Mouse (Mus musculus): ENCODE data around the gene Mrpl49. TPM values are rescaled to one million over a fixed set of nuclear protein-coding genes. Genes with fewer than 3 reads are reported as not detected.

Mrpl49 gene
- polyA plus RNA-seq, 1 experiment, result 52.5 TPM

DNA sequence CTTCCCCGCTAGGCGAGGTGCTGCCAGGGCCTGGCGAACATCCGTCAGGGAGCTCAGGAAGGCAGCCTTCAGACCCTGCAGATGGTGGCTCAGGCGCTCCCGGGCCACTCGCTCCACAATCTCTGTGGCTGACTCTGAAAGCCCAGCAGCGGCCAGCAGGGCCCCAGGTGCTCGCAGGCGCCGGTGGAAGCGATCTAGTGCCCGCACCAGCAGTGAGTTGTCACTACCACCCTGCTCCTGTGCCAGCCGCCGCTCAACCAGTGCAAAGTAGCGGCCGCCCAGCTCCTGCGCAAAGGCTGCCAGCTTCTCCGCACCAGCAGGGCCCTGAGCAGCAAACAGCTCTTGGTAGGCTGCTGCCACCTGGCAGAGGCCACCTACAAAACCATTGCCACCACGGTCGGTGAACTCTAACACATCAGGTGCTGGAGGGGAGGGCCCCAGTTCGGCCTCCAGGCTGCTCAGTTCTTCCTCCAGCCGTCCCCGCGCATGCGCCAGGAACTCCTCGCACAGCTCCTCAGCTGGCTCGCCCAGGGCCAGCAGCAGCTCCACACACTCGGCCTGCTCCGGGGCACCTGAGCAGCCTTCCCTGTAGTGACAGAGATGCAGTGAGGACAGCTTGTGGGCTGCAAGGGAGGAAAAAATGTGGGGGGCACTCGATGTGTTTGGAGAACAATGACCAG is 13.1 kb upstream of the Mrpl49 start:
- H3K27ac ChIP-seq (ENCODE audit: control insufficient read depth, insufficient read depth, low read depth, low read length, poor library complexity), result peak overlapping the region; percentile 35; the same call in 1 of the 2 replicates
- TF ChIP-seq POLR2A (IDR thresholded peaks at IDR 0.05; ENCODE audit: borderline replicate concordance, control insufficient read depth, low read depth, low read length) (no peak), CTCF (IDR thresholded peaks at IDR 0.05; ENCODE audit: control insufficient read depth, insufficient read depth, low read length) (no peak)
- 87% methylated on average over 31 of the region's 31 CpGs for WGBS
- H3K4me1 ChIP-seq (ENCODE audit: control insufficient read depth, insufficient read depth, low read length), result peaks cover 6% of the 10 kb centered on the region
- no peak overlapping the region for H3K4me3 ChIP-seq (replicated peaks; ENCODE audit: control insufficient read depth, low read depth, low read length)

DNA sequence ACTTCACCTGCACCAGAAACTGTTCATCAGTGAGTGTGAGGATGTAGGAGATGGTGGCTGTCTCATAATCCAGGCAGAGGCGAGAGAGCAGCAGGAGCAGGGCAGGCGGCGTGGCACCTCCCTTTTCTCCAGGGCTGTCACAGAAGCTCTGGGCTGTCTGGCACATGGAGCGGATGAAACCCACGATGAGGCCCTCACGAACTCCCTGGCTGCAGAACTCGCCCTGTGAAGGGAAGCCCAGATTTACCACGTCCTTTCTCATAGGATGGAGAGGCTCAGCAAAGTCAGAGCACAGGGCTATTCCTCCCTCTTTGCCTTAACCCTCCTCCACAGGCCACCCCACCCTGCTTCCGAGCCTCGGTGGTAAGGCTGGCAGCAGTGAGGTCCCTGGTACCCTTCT is 12.3 kb upstream of the Mrpl49 start:
- Histone ChIP-seq H3K4me3 (replicated peaks; ENCODE audit: control insufficient read depth, low read depth, low read length) (no peak overlapping the region), H3K27ac (ENCODE audit: control insufficient read depth, insufficient read depth, low read depth, low read length, poor library complexity) (no peak overlapping the region), H3K4me1 (ENCODE audit: control insufficient read depth, insufficient read depth, low read length) (peaks cover 6% of the 10 kb centered on the region)
- no peak for TF ChIP-seq CTCF (IDR thresholded peaks at IDR 0.05; ENCODE audit: control insufficient read depth, insufficient read depth, low read length)
- no peak for TF ChIP-seq POLR2A (IDR thresholded peaks at IDR 0.05; ENCODE audit: borderline replicate concordance, control insufficient read depth, low read depth, low read length)
- 85% methylated on average over 10 of the region's 10 CpGs for WGBS

DNA sequence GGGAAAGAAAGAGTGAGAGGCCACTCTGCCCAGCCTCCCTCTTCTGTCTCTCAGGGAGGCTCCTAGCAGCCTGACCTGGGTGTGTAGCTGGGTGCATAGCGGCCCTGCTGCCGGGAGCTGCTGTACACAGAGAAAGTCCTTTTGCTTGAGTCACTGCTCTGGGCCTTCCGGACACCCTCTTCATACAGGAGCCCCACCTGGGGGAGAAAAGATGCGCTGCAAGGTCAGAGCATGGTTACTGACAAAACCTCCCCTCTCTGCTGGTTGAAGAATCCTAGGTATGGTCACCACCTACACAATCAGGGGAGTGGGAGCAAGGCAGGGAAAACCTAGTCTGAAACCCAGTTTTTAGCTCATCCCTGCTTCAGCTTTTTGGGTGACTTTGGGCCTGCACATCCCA is 11.4 kb upstream of the Mrpl49 start:
- Histone ChIP-seq H3K27ac (ENCODE audit: control insufficient read depth, insufficient read depth, low read depth, low read length, poor library complexity) (no peak overlapping the region), H3K4me1 (ENCODE audit: control insufficient read depth, insufficient read depth, low read length) (peaks cover 6% of the 10 kb centered on the region), H3K4me3 (replicated peaks; ENCODE audit: control insufficient read depth, low read depth, low read length) (no peak overlapping the region)
- TF ChIP-seq POLR2A (IDR thresholded peaks at IDR 0.05; ENCODE audit: borderline replicate concordance, control insufficient read depth, low read depth, low read length), result no peak
- TF ChIP-seq CTCF (IDR thresholded peaks at IDR 0.05; ENCODE audit: control insufficient read depth, insufficient read depth, low read length), result no peak
- WGBS, result 82% methylated on average over 4 of the region's 4 CpGs

DNA sequence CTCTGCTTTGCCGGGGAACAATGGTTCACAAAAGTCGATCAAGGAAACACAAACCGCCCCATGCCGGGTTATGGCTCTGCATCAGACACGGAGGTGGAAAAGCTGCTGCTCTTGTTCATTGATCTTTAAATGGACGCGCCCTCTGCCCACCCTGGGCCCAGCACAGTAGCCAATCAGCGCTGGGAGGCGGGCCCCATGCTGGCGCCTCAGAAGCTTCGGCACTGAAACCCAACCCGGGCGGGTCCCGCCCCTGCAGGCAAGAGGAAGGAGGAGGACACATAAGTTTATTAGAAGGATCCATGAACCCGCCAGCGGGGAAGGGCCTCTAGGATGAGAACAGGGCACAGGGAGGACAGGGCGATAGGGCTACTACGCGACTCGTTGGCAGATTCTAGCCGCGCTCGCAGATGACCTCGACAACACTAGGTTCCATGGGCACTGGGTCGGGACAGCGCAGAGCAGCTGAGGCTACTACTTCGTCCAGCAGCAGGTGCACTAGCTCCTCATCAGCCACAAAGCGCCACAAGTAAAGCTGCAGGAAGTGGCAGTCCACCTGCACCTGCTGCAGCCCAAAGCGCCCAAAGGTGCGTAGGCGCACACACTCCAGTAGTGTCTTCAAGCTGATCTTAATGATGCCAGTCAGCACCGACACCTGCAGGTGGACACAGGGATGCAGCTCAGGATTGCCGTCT is 10.3 kb upstream of the Mrpl49 start, which contains the start of gene Tm7sf2:
Gene Tm7sf2 (minus strand): TSS at position 650 of the 692 bp plus-strand sequence.
- peak within 1 kb of the TSS; percentile 56 for H3K4me3 ChIP-seq (replicated peaks; ENCODE audit: control insufficient read depth, low read depth, low read length)
- TF ChIP-seq CTCF (IDR thresholded peaks at IDR 0.05; ENCODE audit: control insufficient read depth, insufficient read depth, low read length) (0 out of 2 replicates have a peak, but pooled peaks have one; percentile 12), POLR2A (IDR thresholded peaks at IDR 0.05; ENCODE audit: borderline replicate concordance, control insufficient read depth, low read depth, low read length) (no peak)
- 14% methylated on average over 33 of the region's 33 CpGs for WGBS

DNA sequence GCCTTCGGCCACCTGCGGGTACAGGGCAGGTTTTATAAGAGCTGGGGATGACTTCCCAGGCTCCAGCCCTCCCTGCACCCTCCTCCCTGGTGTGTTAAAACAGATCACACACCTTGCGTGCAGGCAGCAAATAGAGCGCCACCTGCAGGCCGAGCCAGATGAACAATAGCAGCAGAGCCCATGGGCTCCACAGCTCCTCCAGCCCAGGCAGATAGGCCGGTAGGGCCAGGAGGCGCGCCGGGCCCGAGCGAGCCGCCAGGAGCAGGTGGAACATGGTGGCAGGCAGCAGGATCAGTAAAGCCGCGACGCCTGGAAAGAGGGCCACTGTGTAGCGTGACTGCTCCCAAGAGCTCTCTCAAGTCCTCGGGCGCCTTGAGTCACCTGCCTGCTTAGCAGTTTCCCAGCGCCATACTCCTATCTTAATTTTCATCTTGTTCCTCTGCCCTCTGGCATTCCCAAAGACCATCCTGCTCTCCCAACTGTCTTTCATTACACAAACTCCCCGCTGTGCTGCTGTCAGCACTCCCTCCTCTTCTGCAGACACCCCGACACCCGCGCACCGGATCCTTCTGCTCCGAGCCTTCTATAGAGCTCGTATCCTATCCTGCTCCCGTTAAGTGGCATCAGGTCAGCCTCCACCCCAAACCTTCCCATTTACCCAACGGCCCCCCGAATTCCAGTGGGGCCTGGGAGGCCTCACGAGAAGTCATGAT is 9.6 kb upstream of the Mrpl49 start:
- Histone ChIP-seq H3K4me3 (replicated peaks; ENCODE audit: control insufficient read depth, low read depth, low read length) (peak overlapping the region; percentile 56), H3K27ac (ENCODE audit: control insufficient read depth, insufficient read depth, low read depth, low read length, poor library complexity) (0 out of 2 replicates have a peak overlapping the region, but pooled peaks have one; percentile 6), H3K4me1 (ENCODE audit: control insufficient read depth, insufficient read depth, low read length) (peaks cover 6% of the 10 kb centered on the region)
- TF ChIP-seq POLR2A (IDR thresholded peaks at IDR 0.05; ENCODE audit: borderline replicate concordance, control insufficient read depth, low read depth, low read length), result no peak
- TF ChIP-seq CTCF (IDR thresholded peaks at IDR 0.05; ENCODE audit: control insufficient read depth, insufficient read depth, low read length), result peak; percentile 92
- 1% methylated on average over 30 of the region's 30 CpGs for WGBS

More for the DNA sequence above, 10.3 kb upstream of the Mrpl49 start, which contains the start of gene Tm7sf2:
- H3K27ac ChIP-seq (ENCODE audit: control insufficient read depth, insufficient read depth, low read depth, low read length, poor library complexity), result peak within 1 kb of the TSS; percentile 7; the same call in 1 of the 2 replicates
- peaks cover 4% of the 10 kb centered on the region for H3K4me1 ChIP-seq (ENCODE audit: control insufficient read depth, insufficient read depth, low read length)

DNA sequence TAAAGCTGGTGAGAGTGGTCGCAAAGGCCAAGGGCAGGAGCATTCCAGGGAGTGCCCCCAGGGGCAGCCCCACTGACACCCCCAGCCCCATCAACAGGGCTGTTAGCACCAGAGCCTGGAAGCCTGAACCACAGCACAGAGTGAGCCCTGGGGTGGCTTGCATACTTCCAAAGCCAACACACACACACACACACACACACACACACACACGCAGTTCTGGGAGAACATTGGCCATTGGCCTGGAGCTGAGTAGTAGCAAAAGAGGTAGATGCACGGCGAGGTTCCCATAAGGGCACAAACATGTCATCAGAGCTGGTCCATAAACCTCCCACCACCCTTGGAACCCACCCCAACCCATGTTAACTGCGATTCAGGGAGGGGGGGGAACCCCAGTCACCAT is 9.0 kb upstream of the Mrpl49 start:
- WGBS, result 44% methylated on average over 5 of the region's 5 CpGs
- Histone ChIP-seq H3K4me1 (ENCODE audit: control insufficient read depth, insufficient read depth, low read length) (peaks cover 6% of the 10 kb centered on the region), H3K27ac (ENCODE audit: control insufficient read depth, insufficient read depth, low read depth, low read length, poor library complexity) (no peak overlapping the region), H3K4me3 (replicated peaks; ENCODE audit: control insufficient read depth, low read depth, low read length) (no peak overlapping the region)
- TF ChIP-seq POLR2A (IDR thresholded peaks at IDR 0.05; ENCODE audit: borderline replicate concordance, control insufficient read depth, low read depth, low read length) (no peak), CTCF (IDR thresholded peaks at IDR 0.05; ENCODE audit: control insufficient read depth, insufficient read depth, low read length) (no peak)

DNA sequence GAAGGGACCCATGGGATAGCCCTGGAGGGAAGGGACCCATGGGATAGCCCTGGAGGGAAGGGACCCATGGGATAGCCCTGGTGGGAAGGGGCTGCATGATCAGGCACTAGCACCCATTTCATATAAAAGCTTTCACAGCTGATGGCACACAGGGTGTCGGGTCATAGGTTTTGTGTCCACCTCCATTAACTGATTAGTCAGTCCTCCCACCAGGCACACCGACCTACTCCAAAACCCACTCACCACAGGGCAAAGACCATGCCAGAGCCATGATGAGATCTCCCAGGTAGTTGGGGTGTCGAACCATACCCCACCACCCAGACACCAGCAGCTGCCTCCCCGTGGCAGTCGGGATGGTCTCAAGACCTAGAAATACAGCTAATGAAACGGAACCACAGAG is 5.5 kb upstream of the Mrpl49 start:
- H3K27ac ChIP-seq (ENCODE audit: control insufficient read depth, insufficient read depth, low read depth, low read length, poor library complexity), result no peak overlapping the region
- TF ChIP-seq POLR2A (IDR thresholded peaks at IDR 0.05; ENCODE audit: borderline replicate concordance, control insufficient read depth, low read depth, low read length) (no peak), CTCF (IDR thresholded peaks at IDR 0.05; ENCODE audit: control insufficient read depth, insufficient read depth, low read length) (no peak)
- no peak overlapping the region for H3K4me3 ChIP-seq (replicated peaks; ENCODE audit: control insufficient read depth, low read depth, low read length)
- WGBS, result 88% methylated on average over 6 of the region's 6 CpGs
- H3K4me1 ChIP-seq (ENCODE audit: control insufficient read depth, insufficient read depth, low read length), result peaks cover 4% of the 10 kb centered on the region

DNA sequence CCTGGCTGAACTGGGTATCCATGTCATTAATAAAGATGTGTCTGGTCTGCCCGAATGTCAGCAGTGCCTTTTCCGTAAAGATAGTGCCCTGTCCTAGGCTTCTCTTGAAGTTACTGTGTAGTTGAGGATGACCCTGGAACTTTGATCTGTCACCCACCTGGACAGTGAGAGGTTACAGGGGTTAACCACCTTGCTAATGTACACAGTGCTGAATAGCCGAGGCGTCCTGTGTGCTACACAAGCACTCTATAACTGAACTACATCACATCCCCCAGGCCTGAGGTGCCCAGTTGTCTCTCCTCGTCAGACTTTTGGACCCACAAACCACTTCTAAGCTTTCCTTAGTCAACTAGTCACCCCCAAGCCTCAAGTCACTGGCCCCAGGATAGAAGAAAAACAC is 4.8 kb upstream of the Mrpl49 start:
- Histone ChIP-seq H3K4me3 (replicated peaks; ENCODE audit: control insufficient read depth, low read depth, low read length) (peak overlapping the region; percentile 84), H3K4me1 (ENCODE audit: control insufficient read depth, insufficient read depth, low read length) (peaks cover 3% of the 10 kb centered on the region), H3K27ac (ENCODE audit: control insufficient read depth, insufficient read depth, low read depth, low read length, poor library complexity) (peak overlapping the region; percentile 98)
- no peak for TF ChIP-seq POLR2A (IDR thresholded peaks at IDR 0.05; ENCODE audit: borderline replicate concordance, control insufficient read depth, low read depth, low read length)
- no peak for TF ChIP-seq CTCF (IDR thresholded peaks at IDR 0.05; ENCODE audit: control insufficient read depth, insufficient read depth, low read length)
- WGBS, result 49% methylated on average over 5 of the region's 5 CpGs

Measured in bone marrow, adult 2 months (tissue).